Mouse (Mus musculus): ENCODE measurements around the gene Pomt1. TPM values are rescaled to one million over a fixed set of nuclear protein-coding genes. Genes with fewer than 3 reads are reported as not detected.
A peak's percentile ranks its signal among the peaks of the same experiment; 100 is the strongest.
"Not testable (repeated sequence)": the region's sequence is repeated elsewhere in the genome, so short reads cannot be mapped to it uniquely, and the experiment has no call there.

The Pomt1 gene
- polyA plus RNA-seq, 1 experiment from 2014 or later, result 13.2 TPM

- DNase-seq (ENCODE audit: low spot score), result no peak
Measured at GRCm38 (mm10) chr2:32282289-32282688, 45.9 kb downstream of the Pomt1 start.

- peak; percentile 50 for DNase-seq (ENCODE audit: low spot score)
Measured at GRCm38 (mm10) chr2:32282727-32283126, 46.3 kb downstream of the Pomt1 start.

GRCm38 (mm10) chr2:32283986-32284385 is 47.6 kb downstream of the Pomt1 start:
- no peak for DNase-seq (ENCODE audit: low spot score)

- no peak for DNase-seq (ENCODE audit: low spot score)
Measured at GRCm38 (mm10) chr2:32287334-32287840, 51.0 kb downstream of the Pomt1 start, which contains the start of gene Golga2. Gene Golga2 (plus strand): TSS chr2:32287384.

GRCm38 (mm10) chr2:32287923-32288367 is 51.6 kb downstream of the Pomt1 start, which contains the start of gene Swi5:
Gene Swi5 (minus strand): TSS chr2:32288075.
- DNase-seq (ENCODE audit: low spot score), result peak; percentile 100

GRCm38 (mm10) chr2:32288371-32288931 is 52.1 kb downstream of the Pomt1 start:
- DNase-seq (ENCODE audit: low spot score), result no peak

- DNase-seq (ENCODE audit: low spot score), result peak; percentile 67
Measured at GRCm38 (mm10) chr2:32289578-32289977, 53.2 kb downstream of the Pomt1 start.

GRCm38 (mm10) chr2:32294348-32294747 is 58.0 kb downstream of the Pomt1 start:
- no peak for DNase-seq (ENCODE audit: low spot score)

- no peak for DNase-seq (ENCODE audit: low spot score)
Measured at GRCm38 (mm10) chr2:32295285-32295684, 58.9 kb downstream of the Pomt1 start.

GRCm38 (mm10) chr2:32295842-32296241 is 59.5 kb downstream of the Pomt1 start:
- DNase-seq (ENCODE audit: low spot score), result not testable (repeated sequence)

GRCm38 (mm10) chr2:32299469-32299868 is 63.1 kb downstream of the Pomt1 start:
- no peak for DNase-seq (ENCODE audit: low spot score)

- no peak for DNase-seq (ENCODE audit: low spot score)
Measured at GRCm38 (mm10) chr2:32302952-32303351, 66.6 kb downstream of the Pomt1 start.

GRCm38 (mm10) chr2:32304145-32304832 is 67.9 kb downstream of the Pomt1 start:
- peak; percentile 65 for DNase-seq (ENCODE audit: low spot score)

Other genes starting within 250 kb of the Pomt1 start
- gene Fam78a, start 151.7 kb upstream of the Pomt1 start, polyA plus RNA-seq (2015; fragmentation: Nextera tagmentation; extraction: Ambion mirVana), result 57.5 and 68.6 TPM in 2 replicates
- 0.91 and 1.0 TPM in 2 replicates for gene Plpp7, start 141.1 kb upstream of the Pomt1 start, polyA plus RNA-seq (2015; fragmentation: Nextera tagmentation; extraction: Ambion mirVana)
- 22.5 and 33.6 TPM in 2 replicates for gene Prrc2b, start 85.5 kb upstream of the Pomt1 start, polyA plus RNA-seq (2015; fragmentation: Nextera tagmentation; extraction: Ambion mirVana)
- gene Uck1, start 23.6 kb downstream of the Pomt1 start, polyA plus RNA-seq (2015; fragmentation: Nextera tagmentation; extraction: Ambion mirVana), result 66.9 and 72.4 TPM in 2 replicates
- 11.6 and 15.4 TPM in 2 replicates for gene Golga2, start 50.8 kb downstream of the Pomt1 start, polyA plus RNA-seq (2015; fragmentation: Nextera tagmentation; extraction: Ambion mirVana)
- gene Swi5, start 51.5 kb downstream of the Pomt1 start, polyA plus RNA-seq (2015; fragmentation: Nextera tagmentation; extraction: Ambion mirVana), result 429 and 466 TPM in 2 replicates
- 30.5 and 37.6 TPM in 2 replicates for gene Ciz1, start 115.7 kb downstream of the Pomt1 start, polyA plus RNA-seq (2015; fragmentation: Nextera tagmentation; extraction: Ambion mirVana)
- 0.69 and 0.83 TPM in 2 replicates for gene Dnm1, start 116.7 kb downstream of the Pomt1 start, polyA plus RNA-seq (2015; fragmentation: Nextera tagmentation; extraction: Ambion mirVana)
- gene 1110008P14Rik, start 145.3 kb downstream of the Pomt1 start, polyA plus RNA-seq (2015; fragmentation: Nextera tagmentation; extraction: Ambion mirVana), result 66.9 and 77.3 TPM in 2 replicates
- gene Lcn2, start 151.7 kb downstream of the Pomt1 start, polyA plus RNA-seq (2015; fragmentation: Nextera tagmentation; extraction: Ambion mirVana), result 4.3 and 6.3 TPM in 2 replicates
- gene Ptges2, start 159.3 kb downstream of the Pomt1 start, polyA plus RNA-seq (2015; fragmentation: Nextera tagmentation; extraction: Ambion mirVana), result 17.8 and 18.5 TPM in 2 replicates
- gene Naif1, start 213.9 kb downstream of the Pomt1 start, polyA plus RNA-seq (2015; fragmentation: Nextera tagmentation; extraction: Ambion mirVana), result 5.4 and 6.2 TPM in 2 replicates
- gene Slc25a25, start 214.9 kb downstream of the Pomt1 start, polyA plus RNA-seq (2015; fragmentation: Nextera tagmentation; extraction: Ambion mirVana), result 16.3 and 18.9 TPM in 2 replicates

All from thymus, postnatal 0 days (tissue).